Mouse (Mus musculus) heart, postnatal 36 days (tissue): Measurements from ENCODE around the gene Tnik. TPM values are rescaled to one million over a fixed set of nuclear protein-coding genes. Genes with fewer than 3 reads are reported as not detected.

Experiments used
- DNase-seq, 2 experiments: peaks; one replicate each; pipeline ENCODE4 v3.0.0; 2021 to 2022
- intact Hi-C: fragments of 180-260 bp; cut with DNase I; formaldehyde crosslinking; loops from one replicate; pipeline ENCODE4 v1.15.1; 2025
- microRNA-seq, 2 experiments: library from miRNA; unstranded; fragments of <30 nt; microRNA quantifications; one replicate each; pipeline ENCODE4 v1.2.0; 2021; ENCODE audit warnings: borderline number of aligned reads in 2 of 2
- total RNA-seq, 2 experiments: library from RNA; stranded (reverse); gene quantifications; 2 replicates each; pipeline ENCODE4 v1.2.3; 2021

The Tnik gene
- total RNA-seq, 2 experiments from 2014 or later = 35.1 to 43.9 TPM

- no peak for DNase-seq
Observed at GRCm38 (mm10) chr3:28682411-28682810, 419.4 kb downstream of the Tnik start.

DNA sequence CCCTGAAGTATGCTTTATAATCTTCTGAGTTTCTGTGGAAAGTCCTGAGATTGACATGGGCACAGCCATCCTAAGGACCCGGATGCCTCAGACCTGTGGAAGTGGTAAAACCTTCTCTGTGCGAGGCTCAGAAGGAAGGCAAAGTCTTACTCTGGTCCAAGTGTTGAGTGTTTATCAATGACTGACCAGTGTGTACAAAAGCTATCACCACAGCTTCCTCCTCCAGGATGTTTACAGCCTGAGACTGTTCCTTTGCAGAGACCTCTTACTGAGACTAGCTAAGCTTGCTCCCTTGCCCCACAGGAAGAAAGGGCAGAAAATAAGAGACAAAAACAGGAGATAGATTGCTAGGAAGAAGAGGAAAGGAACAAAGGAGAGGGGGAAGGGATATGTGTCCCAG, 422.5 kb downstream of the Tnik start:
- no peak for DNase-seq
- intact Hi-C loops = no loop called here

More at GRCm38 (mm10) chr3:28682411-28682810, 419.4 kb downstream of the Tnik start:
- intact Hi-C loops = no loop called here

GRCm38 (mm10) chr3:28694811-28695210, 431.8 kb downstream of the Tnik start:
- intact Hi-C loops = no loop called here
- no peak for DNase-seq

DNA sequence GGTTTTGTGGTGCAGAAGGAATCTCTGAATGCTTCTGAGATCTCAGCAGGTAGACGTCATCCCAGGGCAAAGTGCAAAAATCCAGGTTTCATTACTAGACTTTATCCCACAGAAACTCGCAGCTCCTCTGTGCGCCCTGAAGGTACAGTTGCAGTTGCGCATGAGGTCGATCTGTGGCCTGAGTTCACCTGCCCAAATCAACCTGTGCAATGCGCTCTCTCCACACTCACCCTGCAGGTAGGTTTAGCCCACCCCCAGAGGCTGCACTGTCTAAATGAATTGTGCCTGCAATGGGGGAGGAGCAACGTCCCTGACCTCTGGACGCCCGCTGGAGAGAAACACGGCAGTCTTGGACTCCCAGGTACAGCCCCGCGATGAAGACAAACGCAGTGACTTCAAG, 432.6 kb downstream of the Tnik start:
- no peak for DNase-seq
- intact Hi-C loops = no loop called here

- DNase-seq = no peak
- intact Hi-C loops = no loop called here
Observed at GRCm38 (mm10) chr3:28696162-28696561, 433.1 kb downstream of the Tnik start.

DNA sequence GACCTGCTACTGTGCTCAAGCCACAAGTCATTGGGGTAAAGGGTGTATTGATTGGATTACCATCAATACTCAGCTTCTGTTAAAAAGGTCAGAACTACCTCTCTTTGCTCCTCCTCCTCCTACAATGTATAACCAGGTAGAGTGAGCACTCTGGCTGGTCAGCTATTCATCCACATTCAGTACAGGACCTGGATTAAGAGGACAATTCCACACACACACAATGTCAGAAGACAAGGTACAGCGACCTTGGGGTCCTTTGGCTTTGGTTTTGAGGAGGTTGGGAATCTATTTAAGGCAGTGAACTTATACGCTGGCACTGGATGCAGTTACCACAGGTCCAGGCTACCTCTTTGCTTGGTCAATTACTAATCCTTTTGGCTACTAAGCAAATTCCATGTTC, 434.8 kb downstream of the Tnik start, which contains the start of gene Slc2a2:
TSS of gene Slc2a2 (plus strand) at position 107 of the 400 bp plus-strand sequence.
- DNase-seq = no peak
- intact Hi-C loops = no loop called here

- DNase-seq = no peak
- intact Hi-C loops = no loop called here
Observed at GRCm38 (mm10) chr3:28699601-28700000, 436.6 kb downstream of the Tnik start.

GRCm38 (mm10) chr3:28705522-28706137, 442.6 kb downstream of the Tnik start:
- DNase-seq = no peak
- intact Hi-C loops = no loop called here

DNA sequence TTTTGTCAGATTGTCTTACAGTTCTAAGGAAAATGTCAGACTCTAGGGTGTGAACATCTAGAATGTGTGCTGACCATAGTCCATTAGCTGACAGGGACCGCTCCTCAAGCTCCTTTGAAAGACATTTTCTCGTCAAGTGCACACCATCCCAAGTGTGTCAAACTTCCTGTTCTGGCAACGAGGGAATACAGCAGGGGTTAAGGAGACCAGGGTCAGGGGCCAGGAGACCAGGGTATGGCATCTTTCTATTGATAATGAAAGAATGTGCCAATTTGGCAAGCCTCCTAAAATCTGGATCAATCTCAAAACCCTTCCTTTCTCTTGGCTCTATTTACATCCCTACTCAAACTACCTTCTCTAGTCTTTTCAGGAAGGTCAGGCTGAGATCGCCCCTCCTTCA, 443.7 kb downstream of the Tnik start:
- intact Hi-C loops = no loop called here
- no peak for DNase-seq

GRCm38 (mm10) chr3:28709740-28710139, 446.7 kb downstream of the Tnik start:
- no peak for DNase-seq
- intact Hi-C loops = loop anchor here (1.0 kb wide), 1 partner anchor 37 kb away; no protein-coding TSS in a partner anchor

DNA sequence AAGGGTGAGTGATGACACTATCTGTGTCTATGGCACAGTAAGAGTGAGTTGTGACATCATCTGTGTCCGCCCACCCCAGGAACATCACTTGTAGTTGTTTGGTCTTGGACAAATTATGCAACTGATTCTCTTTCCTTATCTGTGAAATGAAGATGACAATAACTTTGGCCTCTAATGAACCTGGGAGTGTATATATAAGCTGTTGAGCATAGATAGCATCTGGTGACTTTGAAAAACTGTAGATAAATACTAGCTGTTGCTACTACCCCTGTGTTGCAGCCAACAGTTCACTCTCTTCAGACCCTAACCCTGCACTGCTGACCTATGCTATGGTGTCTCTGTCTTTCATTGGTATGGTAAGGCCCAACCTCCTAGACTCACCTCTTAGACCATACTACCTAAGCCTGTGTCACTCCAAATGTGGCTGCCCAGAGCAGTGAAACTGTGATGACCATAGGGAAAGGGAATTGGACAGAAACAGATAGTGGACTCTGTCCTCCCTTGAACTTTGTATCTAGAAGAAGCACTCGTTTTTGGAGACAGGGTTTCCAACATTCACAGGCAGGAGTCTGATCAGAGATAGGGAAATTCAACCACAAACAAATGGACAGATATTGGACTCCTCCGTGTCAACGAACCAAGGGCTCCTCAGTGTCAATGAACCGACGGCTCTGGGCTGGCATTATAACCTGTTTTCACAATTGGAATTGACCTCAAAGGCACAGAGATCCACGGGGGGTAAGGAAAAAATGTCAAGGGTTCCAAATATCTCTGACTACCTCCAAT, 451.1 kb downstream of the Tnik start:
- intact Hi-C loops = no loop called here
- DNase-seq = no peak

- DNase-seq = no peak
- intact Hi-C loops = no loop called here
Observed at GRCm38 (mm10) chr3:28718521-28718920, 455.5 kb downstream of the Tnik start.

- DNase-seq = no peak
- intact Hi-C loops = no loop called here
Observed at GRCm38 (mm10) chr3:28721218-28721617, 458.2 kb downstream of the Tnik start.

DNA sequence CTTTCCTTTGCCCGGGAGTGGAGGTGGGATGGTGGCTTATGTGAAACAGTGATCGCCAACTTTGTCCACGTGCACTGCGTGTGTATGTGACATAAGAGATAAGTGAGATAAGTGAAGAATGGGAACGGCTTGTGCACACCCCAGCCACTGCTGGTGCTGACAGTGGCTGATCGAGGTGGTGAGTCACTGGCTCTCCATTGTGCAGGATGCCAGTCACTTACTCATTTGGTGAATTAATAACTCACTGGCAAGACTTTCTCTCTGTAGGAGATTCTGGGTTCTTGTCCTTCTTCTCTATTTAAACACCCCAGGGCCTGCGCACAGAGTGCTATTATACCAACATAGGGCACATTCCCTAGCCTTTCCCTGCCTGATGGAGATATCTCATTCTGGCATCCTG, 458.8 kb downstream of the Tnik start:
- intact Hi-C loops = no loop called here
- no peak for DNase-seq

- intact Hi-C loops = no loop called here
- no peak for DNase-seq
Observed at GRCm38 (mm10) chr3:28722531-28722930, 459.5 kb downstream of the Tnik start.

DNA sequence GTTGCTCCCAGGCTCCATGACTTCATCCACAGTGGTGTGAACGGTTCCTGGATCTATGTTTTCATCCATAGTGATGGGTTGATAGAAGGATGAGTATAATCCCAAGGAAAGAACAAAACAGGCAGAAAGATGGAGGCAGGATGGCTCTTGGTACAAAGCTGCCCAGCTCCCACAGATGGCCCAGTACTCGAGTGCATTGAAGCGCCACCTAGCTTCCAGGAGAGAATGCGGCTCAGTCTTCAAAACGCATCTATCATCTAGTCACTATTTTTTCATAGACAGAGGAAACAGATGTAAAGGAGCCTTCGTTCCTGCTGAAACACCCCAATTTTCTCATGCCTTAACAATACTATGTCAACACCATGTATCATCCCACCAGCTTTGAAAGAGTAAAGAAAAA, 460.5 kb downstream of the Tnik start:
- intact Hi-C loops = no loop called here
- DNase-seq = no peak

GRCm38 (mm10) chr3:28725203-28725602, 462.2 kb downstream of the Tnik start:
- DNase-seq = no peak
- intact Hi-C loops = no loop called here

Small RNA genes lying within 50 kb of the gene (microRNA-seq; reads per million reads assigned to microRNA genes)
- gene Mir466q = 0 reads per million in 2 experiments
